Mouse (Mus musculus) macrophage (primary cell): ENCODE measurements around the gene 1810049J17Rik. TPM values are rescaled to one million over a fixed set of nuclear protein-coding genes. Genes with fewer than 3 reads are reported as not detected.

Source experiments
- polyA plus RNA-seq: library from polyadenylated mRNA; stranded (reverse); fragments of 250-400 nt; gene quantifications from 3 replicates; pipeline ENCODE4 v1.2.4, GENCODE M21; 2018; ENCODE audit warnings: inconsistent platforms

1810049J17Rik gene
- polyA plus RNA-seq, 1 experiment from 2014 or later: 3.2 TPM

Other genes starting within 250 kb of the 1810049J17Rik start
- gene Zfr, start 204.1 kb downstream of the 1810049J17Rik start, polyA plus RNA-seq: 54.2 to 99.0 TPM (median 55.8 TPM) in 3 replicates
- 9.5 to 17.6 TPM (median 12.1 TPM) in 3 replicates for gene Mtmr12, start 116.9 kb downstream of the 1810049J17Rik start, polyA plus RNA-seq
- gene Golph3, start 449 bp downstream of the 1810049J17Rik start, polyA plus RNA-seq: 90.8 to 97.5 TPM (median 92.4 TPM) in 3 replicates